Mouse (Mus musculus): Measurements from ENCODE around the gene Kcnj12.

GRCm38 (mm10) chr11:61016866-61017398 is 5.4 kb upstream of the Kcnj12 start:
- no peak for TF ChIP-seq CTCF (IDR thresholded peaks at IDR 0.05; ENCODE audit: low read depth)
- TF ChIP-seq EP300 (IDR thresholded peaks at IDR 0.05; ENCODE audit: low read depth), result no peak

All from liver, postnatal 0 days (tissue).